Mouse (Mus musculus) bone marrow, adult 2 months (tissue): ENCODE results near the gene Sh3glb2.

Source experiments
- CTCF ChIP-seq: fragments of 200-500 bp; IDR thresholded peaks from 2 replicates; pipeline ENCODE4 v1.5.1; 2011; ENCODE audit warnings: low read length, control low read depth; ENCODE audit not compliant: control insufficient read depth, insufficient read depth
- POLR2A ChIP-seq: fragments of 200-500 bp; IDR thresholded peaks from 2 replicates; pipeline ENCODE4 v1.6.1; 2011; ENCODE audit warnings: low read depth, mild to moderate bottlenecking, control low read depth, low read length, borderline replicate concordance; ENCODE audit not compliant: control insufficient read depth

GRCm38 (mm10) chr2:30299525-30299924 lies 59.6 kb downstream of the Sh3glb2 start:
- TF ChIP-seq CTCF: no peak
- TF ChIP-seq POLR2A: no peak
